Mouse (Mus musculus): ENCODE results near the gene Lrrc4b.

- TF ChIP-seq CTCF (IDR thresholded peaks at IDR 0.05; ENCODE audit: extremely low read depth, insufficient read depth, insufficient read length, insufficient replicate concordance) (no peak), POLR2A (IDR thresholded peaks at IDR 0.05; ENCODE audit: low read depth, low read length) (no peak)
Observed at GRCm38 (mm10) chr7:44443268-44444173, 14.7 kb downstream of the Lrrc4b start.

Measured in spleen, adult 2 months (tissue).